Mouse (Mus musculus) liver, postnatal 0 days (tissue): ENCODE measurements at regions not wholly inside any gene's neighbourhood (a gene's known extent, or its start where the extent isn't known, plus 50 kb on each side); places are given as distances from the start of the nearest gene placed in this dataset.
A peak's percentile ranks its signal among the peaks of the same experiment; 100 is the strongest.
"Not testable (repeated sequence)": the region's sequence is repeated elsewhere in the genome, so short reads cannot be mapped to it uniquely, and the experiment has no call there.

Experiments used
- ATAC-seq: fragments of 200-750 bp; cut with Nextera tagmentation; 2 replicates; pipeline ENCODE4 v1.8.0; 2017; ENCODE audit warnings: mild to moderate bottlenecking, moderate library complexity
- DNase-seq: peaks from one replicate; pipeline ENCODE4 v3.0.0-alpha.2; 2016
- H3K27ac ChIP-seq: fragments of 300-500 bp; sonication (generic); 2 replicates; pipeline ENCODE4 v1.5.1; 2014; ENCODE audit warnings: antibody characterized with exemption, moderate library complexity, mild to moderate bottlenecking, low read depth
- H3K27me3 ChIP-seq: fragments of 300-500 bp; sonication (generic); 2 replicates; pipeline ENCODE4 v1.6.1; 2014; ENCODE audit warnings: low read length, control low read depth, mixed read lengths; ENCODE audit not compliant: insufficient read depth
- H3K36me3 ChIP-seq: fragments of 300-500 bp; sonication (generic); replicated peaks from 2 replicates; pipeline ENCODE4 v1.6.1; 2014; ENCODE audit warnings: mild to moderate bottlenecking, control low read depth, low read length, moderate library complexity, mixed read lengths; ENCODE audit not compliant: insufficient read depth
- H3K4me1 ChIP-seq: fragments of 300-500 bp; sonication (generic); 2 replicates; pipeline ENCODE4 v1.6.1; 2014; ENCODE audit warnings: antibody characterized with exemption, mild to moderate bottlenecking, control low read depth; ENCODE audit not compliant: insufficient read depth
- H3K4me2 ChIP-seq: fragments of 300-500 bp; sonication (generic); 2 replicates; pipeline ENCODE4 v1.6.1; 2014; ENCODE audit warnings: low read depth, mild to moderate bottlenecking, low read length, moderate library complexity, mixed read lengths
- H3K4me3 ChIP-seq: fragments of 300-500 bp; sonication (generic); 2 replicates; pipeline ENCODE4 v1.5.1; 2014; ENCODE audit warnings: low read depth, low read length
- H3K9ac ChIP-seq: fragments of 300-500 bp; sonication (generic); replicated peaks from 2 replicates; pipeline ENCODE4 v1.6.1; 2014; ENCODE audit warnings: mild to moderate bottlenecking, moderate library complexity
- H3K9me3 ChIP-seq: fragments of 300-500 bp; sonication (generic); 2 replicates; pipeline ENCODE4 v1.6.1; 2016; ENCODE audit warnings: mild to moderate bottlenecking, control low read depth, low read length, mixed read lengths
- CTCF ChIP-seq: sonication (generic); IDR thresholded peaks from 2 replicates; pipeline ENCODE4 v1.5.1; 2016; ENCODE audit warnings: antibody characterized with exemption, low read depth
- EP300 ChIP-seq: IDR thresholded peaks from 2 replicates; pipeline ENCODE4 v1.6.1; 2016; ENCODE audit warnings: antibody characterized with exemption, low read depth, mild to moderate bottlenecking
- WGBS: fragments of 180-500 bp; shearing (Covaris S2); extraction: QIAGEN DNeasy Blood & Tissue Kit; methylation state at CpG from one replicate; pipeline ENCODE4 v1.1.7; 2014; ENCODE audit not compliant: insufficient replicate concordance; 5-methylcytosine and 5-hydroxymethylcytosine counted together

DNA sequence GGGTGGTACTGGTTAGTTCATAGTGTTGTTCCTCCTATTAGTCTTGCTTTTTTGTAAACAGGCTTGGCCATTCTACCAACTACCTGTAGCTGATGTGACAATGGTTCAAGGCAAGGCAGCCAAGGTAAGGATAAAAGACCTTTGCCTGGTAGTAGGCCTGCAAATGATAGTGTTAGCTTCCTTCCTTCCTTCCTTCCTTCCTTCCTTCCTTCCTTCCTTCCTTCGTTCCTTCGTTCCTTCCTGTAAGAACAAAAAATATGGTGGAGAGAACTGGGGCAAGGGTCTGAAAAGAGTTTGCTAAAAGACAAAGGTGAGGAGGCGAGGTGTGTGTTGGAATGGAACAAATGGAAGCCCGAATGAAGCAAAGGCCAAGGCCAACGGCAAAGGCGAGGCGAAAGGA is 84.8 kb upstream of the Ezh2 start:
- H3K4me2 ChIP-seq, ATAC-seq, H3K27me3 ChIP-seq, H3K4me1 ChIP-seq, DNase-seq, H3K9ac ChIP-seq, H3K36me3 ChIP-seq, H3K9me3 ChIP-seq, H3K27ac ChIP-seq, H3K4me3 ChIP-seq: not testable (repeated sequence)
- 65% methylated on average over 2 of the region's 7 CpGs for WGBS

DNA sequence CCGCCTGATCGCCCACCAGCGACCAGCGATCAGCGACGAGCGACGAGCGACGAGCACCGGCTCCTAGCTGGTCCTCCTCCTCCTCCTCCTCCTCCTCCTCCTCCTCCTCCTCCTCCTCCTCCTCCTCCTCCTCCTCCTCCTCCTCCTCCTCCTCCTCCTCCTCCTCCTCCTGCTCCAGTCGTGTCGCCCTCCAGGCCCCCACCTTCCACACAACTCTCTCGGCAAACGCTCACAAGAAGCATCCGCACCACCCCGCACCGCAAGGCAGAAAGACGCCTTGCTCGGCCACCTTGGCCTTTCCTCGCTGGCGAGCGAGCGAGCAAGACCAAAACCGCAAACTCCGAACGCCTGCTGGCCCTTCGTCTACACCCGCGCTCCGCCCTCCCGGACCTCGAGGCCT is 77.6 kb upstream of the Ezh2 start:
- DNase-seq, H3K9me3 ChIP-seq, H3K36me3 ChIP-seq, H3K27ac ChIP-seq, H3K9ac ChIP-seq, H3K27me3 ChIP-seq, ATAC-seq, H3K4me1 ChIP-seq, H3K4me3 ChIP-seq: not testable (repeated sequence)
- peak overlapping the region; percentile 40; the same call in 1 of the 2 replicates for H3K4me2 ChIP-seq
- 6% methylated on average over 8 of the region's 33 CpGs for WGBS

DNA sequence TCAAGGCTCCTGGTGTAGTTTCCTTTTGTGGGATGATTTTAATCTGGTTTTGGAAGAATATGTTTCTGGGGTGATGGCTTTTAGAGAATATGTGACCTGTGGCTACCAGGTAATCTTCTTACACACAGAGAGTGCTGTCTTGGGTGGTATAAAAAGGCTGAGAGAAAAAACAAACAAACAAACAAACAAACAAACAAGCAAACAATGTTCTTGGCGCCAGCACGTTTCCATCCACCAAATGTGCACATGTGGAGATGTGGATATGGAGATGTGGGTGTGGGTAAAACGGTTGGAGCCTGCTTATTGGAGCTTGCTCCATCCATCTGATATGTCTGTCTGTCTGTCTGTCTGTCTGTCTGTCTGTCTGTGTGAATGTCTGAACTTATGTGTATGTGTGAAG is 57.7 kb upstream of the Ezh2 start:
- H3K9ac ChIP-seq, H3K4me3 ChIP-seq, H3K4me1 ChIP-seq, ATAC-seq, H3K27me3 ChIP-seq, DNase-seq, H3K27ac ChIP-seq, H3K36me3 ChIP-seq, H3K4me2 ChIP-seq, H3K9me3 ChIP-seq: not testable (repeated sequence)
- 67% methylated on average over 2 of the region's 3 CpGs for WGBS

DNA sequence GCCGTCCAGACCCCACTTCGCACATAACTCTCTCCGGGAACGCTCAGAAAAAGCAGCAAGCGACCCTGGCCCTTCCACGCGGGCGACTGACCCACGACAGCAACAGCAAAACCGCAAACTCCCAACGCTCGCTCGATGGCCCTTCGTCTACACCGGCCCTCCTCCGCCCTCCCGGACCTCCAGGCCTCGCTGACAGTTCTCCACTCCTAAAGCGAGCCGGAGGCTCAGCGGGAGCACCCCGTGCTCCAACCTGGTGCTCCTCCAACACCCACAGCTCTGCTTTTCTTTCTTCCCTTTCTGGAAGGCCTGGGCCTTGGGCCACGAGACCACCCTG is 56.2 kb upstream of the Ezh2 start:
- H3K4me1 ChIP-seq, H3K27me3 ChIP-seq, H3K27ac ChIP-seq, DNase-seq, H3K36me3 ChIP-seq, H3K9me3 ChIP-seq: not testable (repeated sequence)
- peak overlapping the region; percentile 91 for H3K4me2 ChIP-seq
- ATAC-seq, result peak; percentile 37
- under 1% methylated on average over 20 of the region's 23 CpGs for WGBS
- peak overlapping the region; percentile 65 for H3K9ac ChIP-seq
- peak overlapping the region; percentile 69 for H3K4me3 ChIP-seq

DNA sequence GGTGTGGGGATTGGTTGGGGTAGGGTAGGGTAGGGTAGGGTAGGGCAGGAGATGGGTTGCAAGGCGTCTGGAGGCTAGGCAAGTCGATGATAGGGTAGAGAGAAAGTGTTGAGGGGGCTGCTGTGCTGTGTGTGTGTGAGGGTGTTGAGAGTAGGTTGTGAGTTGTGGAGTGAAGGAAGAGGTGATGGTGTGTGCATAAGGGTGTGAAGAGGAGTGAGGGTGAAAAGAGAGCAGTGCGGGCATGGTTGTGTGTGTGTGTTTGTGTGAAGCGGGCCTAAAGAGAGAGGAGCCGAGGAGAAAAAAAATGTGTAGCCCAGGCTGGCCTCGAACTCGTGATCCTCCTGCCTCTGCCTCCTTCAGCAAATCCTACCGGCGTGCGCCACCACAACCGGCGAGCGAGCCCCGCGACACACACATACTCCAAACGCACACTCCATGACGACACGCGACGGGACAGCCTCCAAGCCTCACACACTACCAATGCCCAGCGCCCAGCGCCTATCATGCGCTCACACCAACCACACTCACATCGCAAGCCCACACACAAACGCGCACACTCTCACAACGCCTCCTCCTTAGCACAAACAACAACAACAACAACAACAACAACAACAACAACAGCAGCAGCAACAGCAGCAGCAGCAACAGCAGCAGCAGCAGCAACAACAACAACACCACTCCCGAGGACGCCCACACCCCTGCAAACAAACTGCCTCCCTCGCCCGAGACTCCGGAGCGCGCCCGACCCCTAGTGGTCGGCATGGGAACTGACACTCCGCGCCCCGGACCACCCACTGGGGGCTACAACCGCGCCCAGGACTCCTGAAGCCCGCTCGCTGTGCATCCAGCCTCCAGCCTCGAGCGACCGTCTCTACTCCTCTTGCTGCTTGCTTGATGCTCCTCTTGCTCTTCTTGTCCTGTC is 55.6 kb upstream of the Ezh2 start:
- H3K4me3 ChIP-seq, result peak overlapping the region; percentile 69
- ATAC-seq (peak; percentile 95), DNase-seq (peak; percentile 92)
- H3K4me2 ChIP-seq, result peak overlapping the region; percentile 91
- H3K4me1 ChIP-seq, result peaks cover 3% of the 10 kb centered on the region; the same call in 1 of the 2 replicates
- H3K9ac ChIP-seq, result peak overlapping the region; percentile 65
- WGBS, result 3% methylated on average over 43 of the region's 46 CpGs
- peak; percentile 99 for TF ChIP-seq CTCF
- TF ChIP-seq EP300, result no peak
- no peak overlapping the region for H3K27ac ChIP-seq
- H3K9me3 ChIP-seq, result no peaks in the 10 kb centered on the region
- H3K27me3 ChIP-seq, result no peaks in the 10 kb centered on the region
- H3K36me3 ChIP-seq, result no peaks in the 10 kb centered on the region

DNA sequence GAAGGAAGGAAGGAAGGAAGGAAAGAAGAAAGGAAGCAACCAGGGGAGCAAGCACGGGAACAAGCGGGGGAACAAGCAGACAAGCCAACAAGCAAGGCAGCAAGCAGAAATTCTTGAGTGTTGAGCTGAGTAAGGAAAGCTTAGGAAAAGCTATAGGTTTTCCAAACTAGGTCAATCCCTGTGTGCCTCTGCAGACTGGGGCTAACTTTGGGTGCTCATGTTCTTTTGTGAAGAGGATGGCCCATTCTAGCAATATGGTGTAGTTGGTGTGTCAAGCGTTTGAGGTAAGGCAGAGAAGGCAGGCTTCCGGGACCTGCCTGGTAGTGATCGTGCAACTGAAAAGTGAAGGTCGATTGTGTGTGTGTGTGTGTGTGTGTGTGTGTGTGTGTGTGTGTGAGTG is 54.8 kb upstream of the Ezh2 start:
- DNase-seq, result no peak
- Histone ChIP-seq H3K27ac (no peak overlapping the region), H3K4me2 (no peak overlapping the region), H3K27me3 (no peaks in the 10 kb centered on the region), H3K9me3 (no peaks in the 10 kb centered on the region), H3K36me3 (no peaks in the 10 kb centered on the region), H3K9ac (no peak overlapping the region), H3K4me3 (no peak overlapping the region), H3K4me1 (peaks cover 3% of the 10 kb centered on the region; the same call in 1 of the 2 replicates)
- 80% methylated on average over 6 of the region's 6 CpGs for WGBS
- no peak for ATAC-seq
- no peak for TF ChIP-seq CTCF
- TF ChIP-seq EP300, result no peak

DNA sequence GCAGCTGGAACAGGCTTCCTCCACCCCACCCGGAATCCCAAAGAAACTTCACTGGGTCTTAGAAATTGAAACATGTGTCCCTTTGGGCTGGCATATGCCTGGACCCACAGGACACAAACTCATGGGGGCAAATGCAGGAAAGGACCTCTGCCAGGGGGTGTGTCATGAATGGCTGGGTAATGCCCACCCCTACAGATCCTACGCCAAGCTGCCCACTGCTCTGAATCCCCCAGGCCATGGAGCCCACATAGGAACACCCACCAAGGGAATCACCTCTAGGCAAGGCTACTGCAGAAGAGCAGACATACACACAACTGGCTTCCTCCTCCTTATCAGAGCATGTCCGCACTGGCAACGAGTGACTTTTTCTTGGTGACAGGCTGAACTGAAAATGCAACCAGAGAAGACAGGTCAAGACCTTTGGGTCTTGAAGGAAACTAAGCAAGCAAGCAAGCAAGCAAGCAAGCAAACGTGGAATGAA is 54.4 kb upstream of the Ezh2 start:
- DNase-seq, result no peak

More for the DNA sequence above, 54.4 kb upstream of the Ezh2 start:
- Histone ChIP-seq H3K4me1 (peaks cover 3% of the 10 kb centered on the region; the same call in 1 of the 2 replicates), H3K27ac (no peak overlapping the region), H3K27me3 (no peaks in the 10 kb centered on the region), H3K36me3 (no peaks in the 10 kb centered on the region), H3K9me3 (no peaks in the 10 kb centered on the region), H3K4me2 (no peak overlapping the region), H3K9ac (no peak overlapping the region), H3K4me3 (no peak overlapping the region)
- 45% methylated on average over 5 of the region's 5 CpGs for WGBS
- no peak for ATAC-seq
- TF ChIP-seq CTCF (no peak), EP300 (no peak)
